20 mouse cellular contexts compared by ENCODE assay signal in genomic region chr9:83589063-83589462, GRCm38 (mm10).
"Had no signal": no experiment of that assay in that cellular context is flagged by ENCODE, and none has a peak within 500 bp of the region (broad histone marks: within the 10 kb centered on the region; RNA-seq: fewer than 3 reads in every experiment).

No protein-coding gene starts in this region.

- ATAC-seq: liver, postnatal 0 days; lung, postnatal 0 days had no signal

- H3K9me3 ChIP-seq: liver, embryonic 13.5 days; liver, embryonic 15.5 days; lung, embryonic 15.5 days; megakaryocyte, embryonic 14.5 days; midbrain, embryonic 12.5 days had no signal

- DNase-seq: liver, embryonic 13.5 days; liver, postnatal 0 days; lung, adult 2 months; lung, postnatal 14 days; lung, postnatal 4 days; midbrain, embryonic 14.5 days; retina, postnatal 1 day; right cerebral cortex, adult 18-20 months; right cerebral cortex, postnatal 25 days; right cerebral cortex, postnatal 4 days; spleen, adult 18-20 months; thymus, adult 18-20 months; thymus, postnatal 14 days; thymus, postnatal 36 days had no signal

- H3K4me2 ChIP-seq: liver, embryonic 11.5 days; liver, embryonic 13.5 days; liver, embryonic 15.5 days; lung, embryonic 15.5 days; midbrain, embryonic 12.5 days had no signal

- H3K4me1 ChIP-seq: liver, embryonic 13.5 days; liver, embryonic 15.5 days had no signal

- H3K27me3 ChIP-seq: liver, embryonic 13.5 days; liver, embryonic 15.5 days; lung, embryonic 15.5 days; megakaryocyte, embryonic 14.5 days; midbrain, embryonic 12.5 days had no signal

- H3K9ac ChIP-seq: liver, embryonic 13.5 days; liver, embryonic 15.5 days; liver, postnatal 0 days; lung, embryonic 15.5 days; midbrain, embryonic 12.5 days had no signal

- H3K36me3 ChIP-seq: liver, embryonic 13.5 days; liver, embryonic 15.5 days; lung, embryonic 15.5 days; midbrain, embryonic 12.5 days had no signal

- H3K27ac ChIP-seq: liver, embryonic 13.5 days; liver, embryonic 15.5 days had no signal

- H3K4me3 ChIP-seq: liver, embryonic 13.5 days; liver, embryonic 15.5 days; lung, embryonic 15.5 days; megakaryocyte, embryonic 14.5 days; midbrain, embryonic 12.5 days had no signal
